Mouse (Mus musculus) CH12.LX (cell line): ENCODE measurements around the gene Eme2. TPM values are rescaled to one million over a fixed set of nuclear protein-coding genes. Genes with fewer than 3 reads are reported as not detected.
"Not testable (repeated sequence)": the region's sequence is repeated elsewhere in the genome, so short reads cannot be mapped to it uniquely, and the experiment has no call there.

Experiments used
- DNase-seq: peaks from one replicate; pipeline ENCODE4 v3.0.0-alpha.2; 2013; ENCODE audit errors: extremely low read depth
- H3K27ac ChIP-seq: 2 replicates; pipeline ENCODE4 v1.5.1; 2012; ENCODE audit warnings: low read depth, mild to moderate bottlenecking, control low read depth, moderate library complexity; ENCODE audit not compliant: insufficient read depth
- H3K27me3 ChIP-seq: replicated peaks from 2 replicates; pipeline ENCODE3; 2012; ENCODE audit warnings: inconsistent platforms
- H3K36me3 ChIP-seq, 2 experiments: replicated peaks in 1 of 2; 2 replicates each; pipeline versions ENCODE3 to v1.6.1; 2012; ENCODE audit warnings: inconsistent platforms in 1 of 2, low read length in 1 of 2, mild to moderate bottlenecking in 1 of 2, mixed read lengths in 1 of 2, moderate library complexity in 1 of 2; ENCODE audit not compliant: control insufficient read depth in 1 of 2, insufficient read depth in 1 of 2
- H3K4me1 ChIP-seq, 2 experiments: 2 replicates each; pipeline ENCODE4 v1.6.1; 2012; ENCODE audit warnings: inconsistent platforms in 1 of 2, moderate library complexity in 1 of 2; ENCODE audit not compliant: insufficient read depth in 2 of 2, control insufficient read depth in 1 of 2
- H3K4me2 ChIP-seq: 2 replicates; pipeline ENCODE4 v1.6.1; 2012; ENCODE audit warnings: low read depth, mild to moderate bottlenecking, control low read depth; ENCODE audit not compliant: poor library complexity, insufficient read depth, severe bottlenecking
- H3K4me3 ChIP-seq, 3 experiments: fragments of 150-350 bp in 1 of 3; sonication (generic) in 1 of 3; replicated peaks in 1 of 3; 2 replicates each; pipeline versions ENCODE3 to v1.5.1; 2011 to 2012; ENCODE audit warnings: low read depth in 2 of 3, low read length in 2 of 3, mild to moderate bottlenecking in 2 of 3, moderate library complexity in 2 of 3, control low read depth in 1 of 3, improper control_type of control experiment in 1 of 3, inconsistent platforms in 1 of 3, mixed read lengths in 1 of 3; ENCODE audit not compliant: poor library complexity in 1 of 3
- H3K79me2 ChIP-seq: replicated peaks from 2 replicates; pipeline ENCODE4 v1.6.1; 2012; ENCODE audit warnings: mild to moderate bottlenecking, moderate library complexity; ENCODE audit not compliant: control insufficient read depth, poor library complexity, insufficient read depth, severe bottlenecking; ENCODE audit errors: extremely low read depth
- H3K9ac ChIP-seq: 2 replicates; pipeline ENCODE4 v1.6.1; 2012; ENCODE audit warnings: low read depth, mild to moderate bottlenecking, control low read depth, moderate library complexity; ENCODE audit not compliant: insufficient read depth
- H3K9me3 ChIP-seq: replicated peaks from 2 replicates; pipeline ENCODE3; 2012; ENCODE audit warnings: low read length, inconsistent platforms, mixed read lengths
- CHD1 ChIP-seq: IDR thresholded peaks from 2 replicates; pipeline ENCODE4 v1.6.1; 2012; ENCODE audit warnings: low read depth, low read length, improper control_type of control experiment, inconsistent platforms
- CTCF ChIP-seq, 2 experiments: IDR thresholded peaks in 1 of 2; conservative IDR thresholded peaks in 1 of 2; 2 replicates each; pipeline ENCODE4 v1.5.1; 2011 to 2012; ENCODE audit warnings: low read depth in 2 of 2, low read length in 2 of 2, improper control_type of control experiment in 1 of 2, inconsistent platforms in 1 of 2, mild to moderate bottlenecking in 1 of 2, moderate library complexity in 1 of 2
- EP300 ChIP-seq: IDR thresholded peaks from 2 replicates; pipeline ENCODE4 v1.6.1; 2011; ENCODE audit warnings: low read length, improper control_type of control experiment
- KAT2A ChIP-seq: IDR thresholded peaks from 2 replicates; pipeline ENCODE4 v1.6.1; 2012; ENCODE audit warnings: low read length, improper control_type of control experiment, inconsistent platforms; ENCODE audit not compliant: insufficient replicate concordance
- MAZ ChIP-seq: IDR thresholded peaks from 2 replicates; pipeline ENCODE4 v1.6.1; 2012; ENCODE audit warnings: low read depth, mild to moderate bottlenecking, inconsistent platforms, low read length, improper control_type of control experiment, moderate library complexity
- NELFE ChIP-seq: IDR thresholded peaks from 2 replicates; pipeline ENCODE4 v1.6.1; 2011; ENCODE audit warnings: low read depth, low read length, improper control_type of control experiment
- POLR2A ChIP-seq: IDR thresholded peaks from 2 replicates; pipeline ENCODE4 v1.6.1; 2011; ENCODE audit warnings: low read depth, mild to moderate bottlenecking, improper control_type of control experiment, low read length
- POLR2AphosphoS2 ChIP-seq: IDR thresholded peaks from 2 replicates; pipeline ENCODE4 v1.6.1; 2011; ENCODE audit warnings: low read depth, low read length, improper control_type of control experiment
- RAD21 ChIP-seq: IDR thresholded peaks from 2 replicates; pipeline ENCODE4 v1.6.1; 2011; ENCODE audit warnings: low read depth, mild to moderate bottlenecking, low read length, improper control_type of control experiment, moderate library complexity
- RCOR1 ChIP-seq: conservative IDR thresholded peaks from 2 replicates; pipeline ENCODE4 v1.6.1; 2012; ENCODE audit warnings: low read depth, mild to moderate bottlenecking, inconsistent platforms, low read length, improper control_type of control experiment
- SMC3 ChIP-seq: IDR thresholded peaks from 2 replicates; pipeline ENCODE4 v1.6.1; 2011; ENCODE audit warnings: low read depth, low read length, improper control_type of control experiment
- TBP ChIP-seq: conservative IDR thresholded peaks from 2 replicates; pipeline ENCODE4 v1.6.1; 2011; ENCODE audit warnings: low read depth, low read length, improper control_type of control experiment
- UBTF ChIP-seq: IDR thresholded peaks from 2 replicates; pipeline ENCODE4 v1.6.1; 2012; ENCODE audit warnings: low read depth, mild to moderate bottlenecking, inconsistent platforms, low read length, improper control_type of control experiment, moderate library complexity
- USF2 ChIP-seq: conservative IDR thresholded peaks from 2 replicates; pipeline ENCODE4 v1.6.1; 2011; ENCODE audit warnings: low read depth, low read length, improper control_type of control experiment
- dilution Hi-C: fragments of 300-500 bp; cut with MboI; formaldehyde crosslinking; loops from 2 replicates; pipeline ENCODE4 v1.14.3; 2020; ENCODE audit warnings: low sequenced_read_pairs; ENCODE audit not compliant: extremely low pct_unique_long_range_greater_than_20kb, extremely low pct_ligation_motif_present
- in situ Hi-C: fragments of 300-500 bp; cut with MboI; formaldehyde crosslinking; loops from 3 replicates; pipeline ENCODE4 v1.14.3; 2019; ENCODE audit warnings: low sequenced_read_pairs, low pct_ligation_motif_present, low pct_unique_long_range_greater_than_20kb, mixed read lengths
- polyA plus RNA-seq: library from polyadenylated mRNA; unstranded; fragments of >175 nt; gene quantifications from 2 replicates; pipeline ENCODE4 v1.2.1, GENCODE M21; 2012; ENCODE audit warnings: low read depth; ENCODE audit not compliant: insufficient read length
- total RNA-seq, 2 experiments: library from RNA; depleted of rRNA; stranded (reverse); fragments of 300-350 nt in 1 of 2; fragments of >200 nt in 1 of 2; gene quantifications; 2 replicates each; pipeline ENCODE4 v1.2.3; 2012 to 2014

Gene Eme2
- total and polyA plus RNA-seq, 3 experiments, result 12.7 to 19.7 (median 16.9) TPM

DNA sequence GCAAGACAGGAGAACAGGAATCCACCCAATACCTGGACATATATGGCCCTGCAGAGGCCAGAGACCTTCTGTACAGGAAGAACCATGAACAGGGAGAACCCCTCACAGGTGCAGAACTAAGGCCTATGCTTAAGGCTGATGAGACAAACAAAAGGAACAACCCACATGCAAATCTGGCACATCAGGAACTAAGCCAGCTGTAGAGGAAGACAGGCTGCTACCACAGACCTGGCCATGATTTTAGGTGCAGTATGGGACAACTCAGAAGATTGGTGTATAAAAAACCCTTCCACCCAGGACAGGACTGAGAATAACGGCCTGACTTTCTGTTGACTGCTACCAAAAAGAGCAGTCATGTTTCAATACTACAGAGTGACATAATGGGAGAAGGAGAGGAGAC, 48.7 kb upstream of the Eme2 start:
- H3K9me3 ChIP-seq, H3K27me3 ChIP-seq, H3K4me3 ChIP-seq, dilution Hi-C loops, H3K4me2 ChIP-seq, H3K79me2 ChIP-seq, H3K9ac ChIP-seq, in situ Hi-C loops: not testable (repeated sequence)
- DNase-seq, result peak; percentile 73
- H3K36me3 ChIP-seq, result peaks cover 45 to 51% of the 10 kb centered on the region in 2 experiments
- peaks cover 10 to 58% of the 10 kb centered on the region in 2 experiments; a peak in 3 of 4 replicates for H3K4me1 ChIP-seq
- peak overlapping the region; percentile 63 for H3K27ac ChIP-seq

- dilution Hi-C loops (no loop called here), in situ Hi-C loops (no loop called here)
- Histone ChIP-seq H3K9me3 (no peaks in the 10 kb centered on the region), H3K27me3 (no peaks in the 10 kb centered on the region), H3K4me1 (peaks cover 10 to 55% of the 10 kb centered on the region in 2 experiments; a peak in 3 of 4 replicates), H3K4me3 (no peak overlapping the region), H3K4me2 (no peak overlapping the region), H3K79me2 (0 out of 2 replicates have a peak, but pooled peaks cover 6% of the 10 kb centered on the region), H3K9ac (no peak overlapping the region; the same call in 1 of the 2 replicates), H3K27ac (peak overlapping the region; percentile 44), H3K36me3 (peaks cover 40 to 46% of the 10 kb centered on the region in 2 experiments)
- DNase-seq, result peak; percentile 44
- TF ChIP-seq CHD1 (no peak), POLR2A (no peak), NELFE (no peak), RAD21 (no peak), EP300 (no peak), USF2 (no peak), SMC3 (no peak), TBP (no peak), MAZ (no peak), KAT2A (no peak), UBTF (no peak), RCOR1 (no peak), POLR2AphosphoS2 (no peak)
Observed at GRCm38 (mm10) chr17:24943036-24943435, 48.1 kb upstream of the Eme2 start.

GRCm38 (mm10) chr17:24942453-24942852, 47.6 kb upstream of the Eme2 start:
- not testable (repeated sequence) for H3K4me3 ChIP-seq, H3K27me3 ChIP-seq, DNase-seq, H3K4me2 ChIP-seq, H3K79me2 ChIP-seq
- H3K4me1 ChIP-seq, result peaks cover 10 to 55% of the 10 kb centered on the region in 2 experiments; a peak in 3 of 4 replicates
- H3K36me3 ChIP-seq, result peaks cover 34 to 40% of the 10 kb centered on the region in 2 experiments
- TF ChIP-seq CTCF (conservative IDR thresholded peaks at IDR 0.05 in 1 of 2, IDR thresholded peaks at IDR 0.05 in 1 of 2; ENCODE audit: low read depth in 2 of 2, low read length in 2 of 2) (peak; percentile 27 to 60; a peak in 3 of 4 replicates), SMC3 (peak; percentile 26), RAD21 (peak; percentile 31)
- TF ChIP-seq, all 38 proteins: peak for 3; not testable (repeated sequence) for 35
- H3K9me3 ChIP-seq, in situ Hi-C loops, dilution Hi-C loops, H3K27ac ChIP-seq, H3K9ac ChIP-seq: not testable (repeated sequence)
